Mouse (Mus musculus): ENCODE measurements around the gene Prkg1.

DNA sequence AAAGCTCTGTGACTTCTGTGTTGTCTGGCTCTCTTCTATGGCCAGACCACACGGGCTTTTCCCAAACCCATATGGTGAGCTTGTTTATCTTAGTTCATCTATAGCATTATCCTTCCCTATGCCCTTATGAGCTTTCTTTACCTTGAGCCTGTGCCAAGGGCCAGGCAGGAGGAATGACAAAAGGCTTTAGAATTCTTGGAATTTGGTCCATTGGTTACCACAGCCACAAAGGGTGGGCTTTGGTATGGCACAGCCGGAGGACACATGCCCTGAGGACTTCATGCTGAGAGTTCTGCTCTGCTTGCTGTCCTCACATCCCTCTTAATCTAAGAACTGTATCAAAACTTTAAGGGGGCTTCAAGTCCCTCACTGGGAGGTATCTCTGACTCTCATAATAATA lies 628.5 kb downstream of the Prkg1 start:
- TF ChIP-seq POLR2A (IDR thresholded peaks at IDR 0.05; ENCODE audit: low read depth, low read length) (no peak), CTCF (IDR thresholded peaks at IDR 0.05; ENCODE audit: borderline replicate concordance, insufficient read depth, low read length) (no peak)
